Mouse (Mus musculus) sigmoid colon, adult 10 weeks (tissue): Measurements from ENCODE around the gene Olfr1371. TPM values are rescaled to one million over a fixed set of nuclear protein-coding genes. Genes with fewer than 3 reads are reported as not detected.

Experiments
- polyA plus RNA-seq: library from polyadenylated mRNA; stranded (reverse); fragments of 350-450 nt; fragmentation: Illumina TruSeq; extraction: RNeasy Lipid Tissue Mini Kit (QIAGEN cat#74804); gene quantifications from one replicate; pipeline ENCODE4 v1.2.3, GENCODE M21; 2014; ENCODE audit warnings: low read depth, low replicate concordance

Olfr1371 gene
- not detected for polyA plus RNA-seq

GRCm38 (mm10) chr11:52213887-52214286, at the start of gene Olfr1371:
Gene Olfr1371, minus strand, starts transcription at chr11:52213987.

GRCm38 (mm10) chr11:52231606-52232541, 18.1 kb upstream of the Olfr1371 start, which contains the start of gene Skp1a:
Gene Skp1a, plus strand, starts transcription at chr11:52231995.

Other genes starting within 250 kb of the Olfr1371 start
- gene Cdkn2aipnl, start 246.3 kb downstream of the Olfr1371 start, polyA plus RNA-seq: 32.5 TPM
- 522 TPM for gene Ube2b, start 213.2 kb downstream of the Olfr1371 start, polyA plus RNA-seq
- gene Cdkl3, start 209.8 kb downstream of the Olfr1371 start, polyA plus RNA-seq: 9.0 TPM
- gene Ppp2ca, start 115.3 kb downstream of the Olfr1371 start, polyA plus RNA-seq: 214 TPM
- gene Olfr1373, start 68.5 kb downstream of the Olfr1371 start, polyA plus RNA-seq: not detected
- 747 TPM for gene Skp1a, start 18.0 kb upstream of the Olfr1371 start, polyA plus RNA-seq
- gene Tcf7, start 69.0 kb upstream of the Olfr1371 start, polyA plus RNA-seq: 6.0 TPM
- 377 TPM for gene Vdac1, start 146.9 kb upstream of the Olfr1371 start, polyA plus RNA-seq
- 135 TPM for gene 9530068E07Rik, start 182.4 kb upstream of the Olfr1371 start, polyA plus RNA-seq